Mouse (Mus musculus) myocyte (in vitro differentiated cells): ENCODE measurements around the gene Tspan13. TPM values are rescaled to one million over a fixed set of nuclear protein-coding genes. Genes with fewer than 3 reads are reported as not detected.

ENCODE experiments used
- H3K27me3 ChIP-seq: one replicate; pipeline ENCODE4 v1.6.1; 2011; ENCODE audit not compliant: control insufficient read depth, insufficient read depth, insufficient read length
- H3K36me3 ChIP-seq: one replicate; pipeline ENCODE4 v1.6.1; 2011; ENCODE audit not compliant: control insufficient read depth, insufficient read depth
- H3K4me2 ChIP-seq: one replicate; pipeline ENCODE4 v1.6.1; 2011; ENCODE audit warnings: low read depth, control low read depth
- H3K4me3 ChIP-seq: one replicate; pipeline ENCODE4 v1.5.1; 2011; ENCODE audit warnings: mild to moderate bottlenecking, control low read depth, moderate library complexity
- H3K79me2 ChIP-seq: one replicate; pipeline ENCODE4 v1.6.1; 2011; ENCODE audit not compliant: control insufficient read depth, insufficient read depth
- H3ac ChIP-seq: one replicate; pipeline ENCODE4 v1.6.1; 2011; ENCODE audit not compliant: control insufficient read depth, insufficient read length
- CEBPB ChIP-seq: IDR thresholded peaks from 2 replicates; pipeline ENCODE4 v1.6.1; 2011; ENCODE audit warnings: mild to moderate bottlenecking, moderate library complexity; ENCODE audit not compliant: poor library complexity, insufficient read depth, severe bottlenecking
- E2F4 ChIP-seq: IDR thresholded peaks from one replicate; pipeline ENCODE4 v1.6.1; 2011; ENCODE audit warnings: mild to moderate bottlenecking, control low read depth, moderate library complexity; ENCODE audit not compliant: insufficient read depth
- MAX ChIP-seq: IDR thresholded peaks from one replicate; pipeline ENCODE4 v1.6.1; 2011; ENCODE audit warnings: low read depth, mild to moderate bottlenecking, control low read depth
- MYOD1 ChIP-seq, 3 experiments: IDR thresholded peaks; one replicate each; pipeline ENCODE4 v1.6.1; 2011; ENCODE audit warnings: control low read depth in 2 of 3, low read depth in 2 of 3, mild to moderate bottlenecking in 2 of 3, moderate library complexity in 1 of 3; ENCODE audit not compliant: insufficient read length in 2 of 3, control insufficient read depth in 1 of 3
- MYOG ChIP-seq, 3 experiments: IDR thresholded peaks; one replicate each; pipeline ENCODE4 v1.6.1; 2011; ENCODE audit warnings: control low read depth in 2 of 3, low read depth in 2 of 3, mild to moderate bottlenecking in 2 of 3; ENCODE audit not compliant: insufficient read length in 2 of 3, control insufficient read depth in 1 of 3, insufficient read depth in 1 of 3
- POLR2A ChIP-seq: IDR thresholded peaks from one replicate; pipeline ENCODE4 v1.6.1; 2011; ENCODE audit warnings: low read depth, mild to moderate bottlenecking, control low read depth, moderate library complexity; ENCODE audit not compliant: insufficient read length
- POLR2AphosphoS2 ChIP-seq: IDR thresholded peaks from one replicate; pipeline ENCODE4 v1.6.1; 2011; ENCODE audit warnings: low read depth, control low read depth; ENCODE audit not compliant: insufficient read length
- REST ChIP-seq: IDR thresholded peaks from one replicate; pipeline ENCODE4 v1.6.1; 2011; ENCODE audit warnings: mild to moderate bottlenecking, control low read depth, moderate library complexity; ENCODE audit not compliant: insufficient read depth, insufficient read length
- SRF ChIP-seq: IDR thresholded peaks from one replicate; pipeline ENCODE4 v1.6.1; 2011; ENCODE audit warnings: low read depth; ENCODE audit not compliant: control insufficient read depth, insufficient read length
- TCF12 ChIP-seq: IDR thresholded peaks from one replicate; pipeline ENCODE4 v1.6.1; 2011; ENCODE audit warnings: mild to moderate bottlenecking, control low read depth; ENCODE audit not compliant: poor library complexity, insufficient read depth, severe bottlenecking
- TCF3 ChIP-seq: IDR thresholded peaks from one replicate; pipeline ENCODE4 v1.6.1; 2011; ENCODE audit warnings: low read depth, control low read depth; ENCODE audit not compliant: insufficient read length
- USF1 ChIP-seq: IDR thresholded peaks from one replicate; pipeline ENCODE4 v1.6.1; 2011; ENCODE audit warnings: low read depth, mild to moderate bottlenecking, control low read depth, moderate library complexity
- polyA plus RNA-seq: library from polyadenylated mRNA; unstranded; fragments of >200 nt; fragmentation: generic; extraction: Trizol; gene quantifications from one replicate; pipeline ENCODE4 v1.2.1, GENCODE M21; 2012; ENCODE audit warnings: missing spikeins

Tspan13 gene
- polyA plus RNA-seq, 1 experiment, result 7.6 TPM

DNA sequence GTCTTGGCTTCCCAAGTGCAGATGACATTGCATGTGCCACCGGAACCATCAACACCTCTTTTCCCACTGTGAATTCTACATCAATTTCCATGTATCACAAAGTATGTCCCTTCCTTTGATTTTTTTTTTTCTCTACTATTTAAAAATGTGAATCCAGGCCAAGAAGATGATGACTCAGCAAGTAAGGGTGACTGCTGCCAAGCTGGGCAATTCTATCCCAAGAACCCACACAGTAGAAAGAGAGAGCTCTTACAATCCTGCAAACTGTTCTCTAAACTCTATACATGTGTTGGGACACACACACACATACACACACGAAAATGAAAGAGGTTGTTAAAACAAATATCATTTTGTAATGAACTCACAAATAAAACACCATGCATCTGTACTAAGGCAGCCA, 15.1 kb downstream of the Tspan13 start:
- H3K36me3 ChIP-seq, result no peaks in the 10 kb centered on the region
- H3K79me2 ChIP-seq, result no peaks in the 10 kb centered on the region
- no peak overlapping the region for H3ac ChIP-seq
- no peak overlapping the region for H3K4me2 ChIP-seq
- no peak overlapping the region for H3K4me3 ChIP-seq
- H3K27me3 ChIP-seq, result no peaks in the 10 kb centered on the region
- TF ChIP-seq MYOG (IDR thresholded peaks at IDR 0.05; ENCODE audit: control insufficient read depth in 1 of 3, insufficient read depth in 1 of 3, insufficient read length in 2 of 3, low read depth in 2 of 3) (no peak), TCF12 (no peak), TCF3 (no peak), SRF (no peak), REST (no peak), MYOD1 (IDR thresholded peaks at IDR 0.05; ENCODE audit: control insufficient read depth in 1 of 3, insufficient read length in 2 of 3, low read depth in 2 of 3) (no peak), MAX (no peak), CEBPB (no peak), USF1 (no peak), E2F4 (no peak), POLR2AphosphoS2 (no peak), POLR2A (no peak)

DNA sequence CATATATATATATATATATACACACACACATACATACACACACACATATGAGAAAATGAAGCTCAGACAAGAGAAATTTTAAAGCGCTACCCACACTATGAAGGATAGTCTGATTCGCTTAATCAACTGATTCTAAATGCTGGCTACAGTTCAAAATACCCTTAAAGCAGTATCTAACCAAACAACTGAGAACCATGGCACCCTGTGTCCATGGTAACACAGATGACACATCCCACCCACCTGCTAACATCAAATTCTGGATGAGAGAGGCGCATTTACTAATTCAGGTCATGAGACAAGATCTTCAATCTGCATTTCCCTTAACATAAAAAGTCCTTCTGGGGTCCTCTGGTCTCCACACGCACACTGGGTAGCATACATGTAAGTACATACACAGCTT, 16.2 kb downstream of the Tspan13 start:
- H3K27me3 ChIP-seq, result no peaks in the 10 kb centered on the region
- H3K4me2 ChIP-seq, result no peak overlapping the region
- no peaks in the 10 kb centered on the region for H3K79me2 ChIP-seq
- no peak overlapping the region for H3K4me3 ChIP-seq
- no peak overlapping the region for H3ac ChIP-seq
- no peaks in the 10 kb centered on the region for H3K36me3 ChIP-seq
- no peak for TF ChIP-seq POLR2A
- TF ChIP-seq MAX, result no peak
- TF ChIP-seq MYOD1 (IDR thresholded peaks at IDR 0.05; ENCODE audit: control insufficient read depth in 1 of 3, insufficient read length in 2 of 3, low read depth in 2 of 3), result no peak
- no peak for TF ChIP-seq TCF12
- no peak for TF ChIP-seq REST
- no peak for TF ChIP-seq E2F4
- TF ChIP-seq SRF, result no peak
- no peak for TF ChIP-seq TCF3
- no peak for TF ChIP-seq CEBPB
- no peak for TF ChIP-seq MYOG (IDR thresholded peaks at IDR 0.05; ENCODE audit: control insufficient read depth in 1 of 3, insufficient read depth in 1 of 3, insufficient read length in 2 of 3, low read depth in 2 of 3)
- no peak for TF ChIP-seq POLR2AphosphoS2
- TF ChIP-seq USF1, result no peak

DNA sequence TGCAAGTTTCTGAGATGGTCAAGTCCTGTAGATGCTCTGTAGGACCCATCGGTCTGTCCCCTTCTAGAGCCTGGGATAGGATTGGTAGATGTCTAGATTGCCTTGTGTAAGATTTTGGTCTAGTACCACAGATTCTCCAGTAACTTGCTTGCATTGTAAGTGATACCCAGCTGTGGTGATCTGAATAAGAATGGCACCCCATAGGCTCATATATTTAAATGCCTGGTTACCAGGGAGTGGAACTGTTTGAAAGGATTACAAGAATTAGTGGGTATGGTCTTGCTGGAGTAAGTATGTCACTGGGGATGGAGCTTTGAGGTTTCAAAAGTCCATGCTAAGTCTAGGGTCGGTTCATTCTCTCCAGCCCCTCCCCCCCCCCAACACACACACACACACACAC, 21.6 kb downstream of the Tspan13 start:
- no peak for TF ChIP-seq USF1
- TF ChIP-seq POLR2AphosphoS2, result no peak
- TF ChIP-seq CEBPB, result no peak
- no peak for TF ChIP-seq E2F4
- no peak for TF ChIP-seq SRF
- no peak for TF ChIP-seq MYOD1 (IDR thresholded peaks at IDR 0.05; ENCODE audit: control insufficient read depth in 1 of 3, insufficient read length in 2 of 3, low read depth in 2 of 3)
- no peak for TF ChIP-seq MYOG (IDR thresholded peaks at IDR 0.05; ENCODE audit: control insufficient read depth in 1 of 3, insufficient read depth in 1 of 3, insufficient read length in 2 of 3, low read depth in 2 of 3)
- TF ChIP-seq TCF3, result no peak
- TF ChIP-seq MAX, result no peak
- no peak for TF ChIP-seq POLR2A
- TF ChIP-seq REST, result no peak
- no peak for TF ChIP-seq TCF12
- H3K79me2 ChIP-seq, result no peaks in the 10 kb centered on the region
- no peaks in the 10 kb centered on the region for H3K36me3 ChIP-seq
- no peaks in the 10 kb centered on the region for H3K27me3 ChIP-seq
- H3K4me3 ChIP-seq, result no peak overlapping the region
- no peak overlapping the region for H3ac ChIP-seq
- no peak overlapping the region for H3K4me2 ChIP-seq

DNA sequence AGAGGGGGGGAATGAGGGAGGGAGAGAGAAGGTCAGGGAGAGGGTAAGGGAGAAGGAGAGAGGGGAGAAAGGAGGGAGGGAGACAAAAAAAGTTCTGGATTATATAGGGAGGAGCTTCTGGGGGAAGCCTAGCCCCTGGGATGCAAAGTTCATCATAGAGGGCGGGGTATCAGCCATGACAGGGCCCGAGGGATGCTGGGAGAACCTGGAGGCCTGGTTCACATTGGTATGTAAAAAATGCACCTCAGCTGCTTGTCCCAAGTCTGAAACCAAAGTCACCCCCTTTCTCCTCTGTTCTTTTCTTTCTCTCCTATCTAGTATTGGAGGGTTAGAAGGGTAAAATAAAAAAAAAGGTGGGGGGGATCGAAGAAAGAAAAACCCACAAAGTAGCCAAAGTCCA, 22.2 kb downstream of the Tspan13 start:
- Histone ChIP-seq H3ac (no peak overlapping the region), H3K4me2 (no peak overlapping the region), H3K79me2 (no peaks in the 10 kb centered on the region), H3K27me3 (no peaks in the 10 kb centered on the region), H3K36me3 (no peaks in the 10 kb centered on the region), H3K4me3 (no peak overlapping the region)
- TF ChIP-seq TCF12 (no peak), POLR2A (no peak), USF1 (no peak), TCF3 (no peak), MAX (no peak), MYOG (IDR thresholded peaks at IDR 0.05; ENCODE audit: control insufficient read depth in 1 of 3, insufficient read depth in 1 of 3, insufficient read length in 2 of 3, low read depth in 2 of 3) (no peak), POLR2AphosphoS2 (no peak), CEBPB (no peak)

DNA sequence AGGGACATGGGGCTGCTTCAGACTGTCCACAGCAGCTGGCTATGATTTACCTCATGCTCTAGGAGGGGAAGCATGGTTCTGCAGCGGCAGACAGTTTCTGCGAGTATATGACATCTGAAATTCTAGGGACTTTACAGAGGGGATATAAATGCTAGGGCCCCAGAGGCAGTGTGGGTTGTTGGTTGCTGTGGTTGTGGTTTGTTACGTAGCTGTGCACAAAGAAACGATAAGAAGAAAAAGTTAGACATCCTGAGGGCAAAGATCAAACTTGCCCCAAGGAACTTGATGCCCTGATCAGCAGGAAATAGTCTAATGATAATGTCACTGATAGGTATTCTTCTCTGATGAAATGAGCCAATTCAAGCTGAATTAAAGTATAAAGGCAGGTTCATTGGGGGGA, 22.7 kb downstream of the Tspan13 start:
- no peaks in the 10 kb centered on the region for H3K27me3 ChIP-seq
- no peak overlapping the region for H3K4me3 ChIP-seq
- no peak overlapping the region for H3ac ChIP-seq
- no peaks in the 10 kb centered on the region for H3K79me2 ChIP-seq
- H3K4me2 ChIP-seq, result no peak overlapping the region
- no peaks in the 10 kb centered on the region for H3K36me3 ChIP-seq
- no peak for TF ChIP-seq MYOD1 (IDR thresholded peaks at IDR 0.05; ENCODE audit: control insufficient read depth in 1 of 3, insufficient read length in 2 of 3, low read depth in 2 of 3)
- no peak for TF ChIP-seq MAX
- TF ChIP-seq TCF3, result no peak
- TF ChIP-seq SRF, result no peak
- no peak for TF ChIP-seq POLR2AphosphoS2
- TF ChIP-seq MYOG (IDR thresholded peaks at IDR 0.05; ENCODE audit: control insufficient read depth in 1 of 3, insufficient read depth in 1 of 3, insufficient read length in 2 of 3, low read depth in 2 of 3), result no peak
